Mouse (Mus musculus) hindbrain, embryonic 10.5 days (tissue): Measurements from ENCODE around the gene Ldlrap1. TPM values are rescaled to one million over a fixed set of nuclear protein-coding genes. Genes with fewer than 3 reads are reported as not detected.

Source experiments
- DNase-seq: peaks from one replicate; pipeline ENCODE4 v3.0.0-alpha.2; 2017; ENCODE audit warnings: low spot score
- H3K27ac ChIP-seq: fragments of 300-500 bp; sonication (generic); 2 replicates; pipeline ENCODE4 v1.5.1; 2016; ENCODE audit warnings: mild to moderate bottlenecking, moderate library complexity
- H3K27me3 ChIP-seq: fragments of 300-500 bp; sonication (generic); 2 replicates; pipeline ENCODE4 v1.6.1; 2016; ENCODE audit warnings: mild to moderate bottlenecking; ENCODE audit not compliant: poor library complexity, insufficient read depth, severe bottlenecking
- H3K36me3 ChIP-seq: fragments of 300-500 bp; sonication (generic); 2 replicates; pipeline ENCODE4 v1.6.1; 2016; ENCODE audit warnings: mild to moderate bottlenecking, moderate library complexity
- H3K4me1 ChIP-seq: fragments of 300-500 bp; sonication (generic); replicated peaks from 2 replicates; pipeline ENCODE4 v1.6.1; 2016; ENCODE audit warnings: mild to moderate bottlenecking
- H3K4me3 ChIP-seq: fragments of 300-500 bp; sonication (generic); 2 replicates; pipeline ENCODE4 v1.5.1; 2016; ENCODE audit warnings: mild to moderate bottlenecking, moderate library complexity
- H3K9me3 ChIP-seq: fragments of 300-500 bp; sonication (generic); 2 replicates; pipeline ENCODE4 v1.6.1; 2016; ENCODE audit warnings: mild to moderate bottlenecking, moderate library complexity
- WGBS: fragments of 180-500 bp; shearing (Covaris S2); methylation state at CpG from one replicate; pipeline ENCODE4 v1.1.7; 2016; 5-methylcytosine and 5-hydroxymethylcytosine counted together
- polyA plus RNA-seq: library from polyadenylated mRNA; unstranded; fragments of >200 nt; fragmentation: Nextera tagmentation; extraction: Ambion mirVana; gene quantifications from 2 replicates; pipeline ENCODE4 v1.2.1, GENCODE M21; 2016

Ldlrap1 gene
- polyA plus RNA-seq, 1 experiment from 2014 or later: 9.7 TPM

- Histone ChIP-seq H3K4me3 (no peak overlapping the region), H3K9me3 (no peaks in the 10 kb centered on the region), H3K4me1 (0 out of 2 replicates have a peak, but pooled peaks cover 10% of the 10 kb centered on the region), H3K36me3 (no peaks in the 10 kb centered on the region), H3K27ac (no peak overlapping the region), H3K27me3 (no peaks in the 10 kb centered on the region)
- 77% methylated on average over 8 of the region's 8 CpGs for WGBS
- no peak for DNase-seq
Measured at GRCm38 (mm10) chr4:134719489-134719888, 48.3 kb downstream of the Ldlrap1 start.

DNA sequence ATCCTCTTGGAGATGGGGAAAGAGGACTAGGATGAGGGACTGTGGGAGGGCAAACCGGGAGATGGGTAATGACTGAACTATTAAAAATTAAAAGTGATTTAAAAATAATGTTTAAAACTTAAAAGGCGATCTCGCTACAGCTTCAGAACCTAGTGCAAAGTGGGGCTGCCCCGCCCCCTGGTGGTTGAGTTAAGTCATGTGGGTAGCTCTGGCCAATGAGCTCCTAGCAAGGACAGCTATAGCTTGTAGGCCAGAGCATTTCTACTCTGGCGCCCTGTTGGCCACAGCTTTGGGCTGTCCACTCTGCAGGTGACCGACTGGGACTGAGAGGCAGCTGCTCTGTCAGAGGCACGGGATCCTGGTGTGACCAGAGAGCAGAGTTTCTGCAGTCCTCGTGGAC is 53.9 kb downstream of the Ldlrap1 start:
- Histone ChIP-seq H3K27me3 (no peaks in the 10 kb centered on the region; the same call in 1 of the 2 replicates), H3K27ac (peak overlapping the region; percentile 42; the same call in 1 of the 2 replicates), H3K9me3 (no peaks in the 10 kb centered on the region), H3K36me3 (no peaks in the 10 kb centered on the region), H3K4me3 (0 out of 2 replicates have a peak overlapping the region, but pooled peaks have one; percentile 13), H3K4me1 (peaks cover 33% of the 10 kb centered on the region)
- WGBS: 5% methylated on average over 8 of the region's 8 CpGs
- peak; percentile 79 for DNase-seq

DNA sequence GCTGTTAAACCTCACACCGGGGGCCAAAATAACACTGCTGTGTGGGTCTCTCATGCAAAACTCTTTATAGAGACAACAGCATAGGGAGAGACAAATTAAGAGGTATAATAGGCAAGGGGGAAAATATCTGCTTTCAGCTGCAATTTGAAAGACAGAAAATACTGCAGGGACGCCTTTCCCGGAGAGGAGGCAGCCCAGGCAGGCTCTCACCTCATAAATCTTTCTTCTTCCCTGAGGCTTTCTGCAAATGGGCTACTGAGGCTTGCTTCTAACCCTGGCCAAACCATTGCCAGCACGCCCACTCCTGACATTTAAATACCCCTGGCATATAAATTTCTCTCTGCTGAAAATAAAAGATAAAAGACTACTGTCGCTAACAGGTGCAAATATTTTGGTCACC is 62.5 kb downstream of the Ldlrap1 start:
- no peak for DNase-seq
- H3K36me3 ChIP-seq: no peaks in the 10 kb centered on the region
- H3K27ac ChIP-seq: no peak overlapping the region
- no peaks in the 10 kb centered on the region for H3K9me3 ChIP-seq
- H3K4me1 ChIP-seq: peaks cover 61% of the 10 kb centered on the region
- H3K4me3 ChIP-seq: peak overlapping the region; percentile 72
- H3K27me3 ChIP-seq: peaks cover 56% of the 10 kb centered on the region
- WGBS: 72% methylated on average over 5 of the region's 5 CpGs

- Histone ChIP-seq H3K36me3 (no peaks in the 10 kb centered on the region), H3K9me3 (no peaks in the 10 kb centered on the region), H3K27ac (peak overlapping the region; percentile 82), H3K4me3 (peak overlapping the region; percentile 72), H3K27me3 (peaks cover 56% of the 10 kb centered on the region), H3K4me1 (peaks cover 54% of the 10 kb centered on the region)
- DNase-seq: no peak
- WGBS: under 1% methylated on average over 21 of the region's 21 CpGs
Measured at GRCm38 (mm10) chr4:134704590-134704989, 63.2 kb downstream of the Ldlrap1 start.

GRCm38 (mm10) chr4:134703835-134704546 is 63.8 kb downstream of the Ldlrap1 start, which contains the start of gene Man1c1:
Gene Man1c1, minus strand, starts transcription at chr4:134704290.
- H3K36me3 ChIP-seq: no peaks in the 10 kb centered on the region
- H3K4me3 ChIP-seq: peak within 1 kb of the TSS; percentile 72
- 1% methylated on average over 81 of the region's 81 CpGs for WGBS
- H3K9me3 ChIP-seq: no peaks in the 10 kb centered on the region
- peaks cover 48% of the 10 kb centered on the region for H3K4me1 ChIP-seq
- peak; percentile 99 for DNase-seq
- H3K27me3 ChIP-seq: peaks cover 56% of the 10 kb centered on the region
- H3K27ac ChIP-seq: peak within 1 kb of the TSS; percentile 82

DNA sequence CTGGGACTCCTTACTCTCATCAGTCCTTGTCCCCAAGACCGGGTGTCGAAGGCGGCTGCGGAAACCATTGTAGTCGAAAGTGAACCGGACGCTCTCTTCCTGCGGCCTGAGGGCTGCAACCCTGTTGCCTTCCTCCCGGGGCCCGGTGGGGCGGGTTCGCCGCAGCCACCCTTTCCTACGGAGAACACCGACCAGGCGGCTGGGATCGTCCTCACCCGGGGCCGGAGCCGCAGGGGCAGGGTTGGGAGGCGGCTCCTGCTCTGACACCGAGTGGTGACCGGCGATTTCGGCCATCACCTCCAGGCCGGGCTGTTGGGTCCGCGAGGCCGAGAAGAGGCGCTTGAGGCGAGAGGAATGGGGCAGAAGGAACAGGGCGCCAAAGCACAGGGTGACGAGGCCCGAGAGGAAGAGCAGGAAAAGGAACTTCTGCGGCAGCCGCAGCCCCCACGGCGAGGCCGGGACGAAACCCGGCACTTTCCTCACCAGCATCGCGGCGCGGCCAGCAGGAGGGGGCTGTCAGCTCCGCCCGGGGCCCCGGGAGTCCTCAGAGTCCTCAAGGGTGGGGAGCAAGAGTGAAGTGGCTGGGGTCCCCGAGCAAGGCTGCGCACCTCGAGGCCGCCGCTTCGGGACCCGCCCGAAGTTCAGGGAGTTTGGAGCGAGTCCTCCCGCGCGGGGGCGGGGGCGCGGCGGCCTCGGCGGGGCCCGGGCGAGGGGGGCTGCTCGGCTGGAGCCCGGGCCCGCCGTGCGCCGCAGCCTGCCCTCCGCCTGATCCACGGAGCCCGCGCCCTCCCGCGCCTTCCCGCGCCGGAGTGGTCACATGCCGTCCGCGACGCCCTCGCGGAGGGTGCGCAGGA is 64.6 kb downstream of the Ldlrap1 start:
- Histone ChIP-seq H3K27me3 (peaks cover 54% of the 10 kb centered on the region), H3K36me3 (no peaks in the 10 kb centered on the region), H3K27ac (peak overlapping the region; percentile 82), H3K4me1 (peaks cover 47% of the 10 kb centered on the region), H3K4me3 (peak overlapping the region; percentile 72), H3K9me3 (no peaks in the 10 kb centered on the region)
- WGBS: under 1% methylated on average over 90 of the region's 90 CpGs
- DNase-seq: peak; percentile 55

DNA sequence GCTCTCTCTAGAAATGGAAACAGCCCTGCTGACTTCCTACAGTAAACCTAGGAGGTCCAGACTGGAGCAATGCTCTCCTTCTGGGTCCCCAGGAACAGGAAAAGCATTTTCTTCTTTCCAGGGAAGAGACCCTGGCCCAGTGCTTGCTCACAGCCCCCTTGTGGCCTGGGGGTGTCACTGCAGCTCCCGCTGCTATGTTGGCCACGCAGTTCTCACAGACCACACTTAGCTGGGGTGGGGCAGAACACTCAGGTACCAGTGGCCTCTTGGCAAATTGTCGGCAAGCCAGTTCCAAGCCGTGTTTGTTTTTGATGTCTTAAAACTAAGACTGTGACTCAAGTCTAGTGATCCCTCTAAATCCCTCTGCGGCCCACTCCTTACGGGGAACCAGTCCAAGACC is 65.9 kb downstream of the Ldlrap1 start:
- Histone ChIP-seq H3K27me3 (peaks cover 45% of the 10 kb centered on the region), H3K4me1 (peaks cover 47% of the 10 kb centered on the region), H3K4me3 (peak overlapping the region; percentile 72), H3K36me3 (peaks cover 4% of the 10 kb centered on the region; the same call in 1 of the 2 replicates), H3K9me3 (no peaks in the 10 kb centered on the region), H3K27ac (peak overlapping the region; percentile 66; the same call in 1 of the 2 replicates)
- DNase-seq: peak; percentile 78
- 48% methylated on average over 6 of the region's 6 CpGs for WGBS

- H3K27ac ChIP-seq: no peak overlapping the region
- H3K9me3 ChIP-seq: no peaks in the 10 kb centered on the region
- no peak for DNase-seq
- no peak overlapping the region for H3K4me3 ChIP-seq
- peaks cover 42% of the 10 kb centered on the region for H3K27me3 ChIP-seq
- 91% methylated on average over 2 of the region's 2 CpGs for WGBS
- H3K36me3 ChIP-seq: peaks cover 4% of the 10 kb centered on the region; the same call in 1 of the 2 replicates
- H3K4me1 ChIP-seq: peaks cover 47% of the 10 kb centered on the region
Measured at GRCm38 (mm10) chr4:134700911-134701310, 66.9 kb downstream of the Ldlrap1 start.

DNA sequence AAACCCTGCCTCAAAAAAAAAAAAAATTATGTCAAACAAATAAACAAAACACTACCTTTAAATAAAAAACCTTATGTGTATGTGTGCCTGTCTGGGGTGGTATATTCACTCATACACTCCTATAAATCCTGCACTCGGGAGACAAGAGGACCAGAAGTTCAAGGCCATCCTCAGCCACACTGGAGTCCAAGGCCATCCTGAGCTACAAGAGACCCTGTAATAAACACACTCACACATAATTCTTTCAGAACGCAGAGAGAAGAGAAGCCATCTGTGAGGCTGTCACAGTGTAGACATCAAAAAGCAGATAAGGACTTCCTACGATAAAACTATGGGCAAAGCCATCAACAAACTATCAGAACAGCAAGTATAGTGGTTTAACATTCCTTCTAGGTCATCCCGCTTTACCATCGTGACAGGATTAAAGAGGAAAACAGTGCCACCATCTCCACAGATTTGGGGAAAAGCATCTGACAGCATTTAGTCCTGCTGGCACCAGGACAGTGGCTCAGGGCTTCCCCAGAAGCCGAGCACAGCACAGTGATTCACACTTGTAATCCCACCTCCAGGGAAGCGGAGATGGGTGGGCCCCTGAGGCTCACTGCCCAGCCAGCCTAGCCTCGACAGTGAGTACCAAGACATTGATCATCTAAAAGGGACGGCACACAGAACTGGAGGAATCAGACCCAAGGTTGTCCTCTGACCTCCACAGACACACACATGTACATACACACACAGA is 74.5 kb downstream of the Ldlrap1 start:
- 78% methylated on average over 9 of the region's 9 CpGs for WGBS
- no peak for DNase-seq

DNA sequence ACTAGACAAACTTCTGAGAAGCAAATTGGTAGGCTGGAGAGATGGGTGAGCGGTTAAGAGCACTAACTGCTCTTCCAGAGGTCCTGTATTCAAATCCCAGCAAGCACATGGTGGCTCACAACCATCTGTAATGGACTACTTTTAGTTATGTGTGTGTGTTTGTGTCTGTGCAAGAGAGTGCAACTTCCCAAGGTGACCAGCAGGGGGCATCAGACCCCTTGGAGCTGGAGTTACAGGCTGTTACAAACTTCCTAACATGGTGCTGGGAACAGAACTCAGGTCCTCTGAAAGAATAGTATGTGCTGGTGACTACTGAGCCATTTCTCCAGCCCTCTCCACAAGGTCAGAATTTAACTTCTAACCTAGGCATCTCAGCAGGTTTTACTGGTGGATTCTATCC is 75.4 kb downstream of the Ldlrap1 start:
- peaks cover 6% of the 10 kb centered on the region; the same call in 1 of the 2 replicates for H3K36me3 ChIP-seq
- H3K9me3 ChIP-seq: 0 out of 2 replicates have a peak, but pooled peaks cover 7% of the 10 kb centered on the region
- no peak for DNase-seq
- 88% methylated on average over 1 of the region's 1 CpGs for WGBS
- H3K27me3 ChIP-seq: no peaks in the 10 kb centered on the region
- H3K4me3 ChIP-seq: no peak overlapping the region
- no peaks in the 10 kb centered on the region for H3K4me1 ChIP-seq
- H3K27ac ChIP-seq: no peak overlapping the region

More for the DNA sequence above, 74.5 kb downstream of the Ldlrap1 start:
- H3K4me3 ChIP-seq: no peak overlapping the region
- H3K27me3 ChIP-seq: no peaks in the 10 kb centered on the region
- no peaks in the 10 kb centered on the region for H3K4me1 ChIP-seq
- 0 out of 2 replicates have a peak, but pooled peaks cover 5% of the 10 kb centered on the region for H3K9me3 ChIP-seq
- H3K36me3 ChIP-seq: peaks cover 10% of the 10 kb centered on the region; the same call in 1 of the 2 replicates
- no peak overlapping the region for H3K27ac ChIP-seq
